Mouse (Mus musculus): Measurements from ENCODE around the gene Edn3. TPM values are rescaled to one million over a fixed set of nuclear protein-coding genes. Genes with fewer than 3 reads are reported as not detected.

Gene Edn3
- not detected for total RNA-seq (2023)

DNA sequence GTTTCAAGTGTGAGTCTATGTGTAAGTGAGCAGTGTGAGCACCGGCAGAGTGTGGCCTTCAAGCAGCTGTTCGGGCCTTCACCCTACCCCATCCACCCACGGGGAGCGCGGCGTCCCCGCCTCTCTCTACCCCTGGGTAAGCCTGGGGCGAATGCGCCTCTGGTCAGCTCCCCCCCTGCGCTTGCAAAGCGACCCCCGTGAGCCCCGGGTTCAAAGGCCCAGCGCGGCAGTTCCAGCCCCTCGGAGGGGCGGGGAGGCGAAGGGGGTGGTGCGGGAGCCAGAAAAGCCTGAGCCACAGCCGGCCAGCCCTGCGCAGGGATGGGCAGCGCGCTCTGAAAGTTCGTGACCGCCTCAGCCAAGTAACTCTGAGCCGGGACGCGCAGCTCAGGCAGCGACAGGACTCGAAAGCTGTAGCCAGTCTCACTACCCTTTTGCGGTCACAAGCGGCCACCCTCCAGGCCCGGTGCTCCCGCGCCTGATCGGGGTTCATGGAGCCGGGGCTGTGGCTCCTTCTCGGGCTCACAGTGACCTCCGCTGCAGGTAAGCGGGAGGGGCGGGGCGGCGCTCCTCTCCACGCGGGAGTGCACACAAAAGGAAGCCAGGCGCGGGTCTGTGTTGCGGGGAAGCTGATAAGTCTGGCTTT, at the start of gene Edn3:
Edn3 (plus strand) TSS at position 141 of the 643 bp plus-strand sequence.

Other genes with a start within 250 kb of the Edn3 start
- gene Zfp831, start 117.1 kb upstream of the Edn3 start, total RNA-seq (2023), result 42.9 TPM
- gene Gm14444, start 249.6 kb downstream of the Edn3 start, total RNA-seq (2023), result not detected

Measured in CD4-positive naive resting alpha-beta T cell, adult 57 days (primary cell).